Mouse (Mus musculus) neutrophil, adult 5-6 weeks (primary cell): ENCODE measurements around the gene Olfr410. TPM values are rescaled to one million over a fixed set of nuclear protein-coding genes. Genes with fewer than 3 reads are reported as not detected.
A peak's percentile ranks its signal among the peaks of the same experiment; 100 is the strongest.

Source experiments
- ATAC-seq: fragments of 151-379, 151-347 bp; 2 replicates; pipeline ENCODE4 v1.8.0; 2017; ENCODE audit warnings: mild to moderate bottlenecking, moderate TSS enrichment; ENCODE audit not compliant: insufficient number of reproducible peaks, poor library complexity, low FRiP score, severe bottlenecking; ENCODE audit errors: extremely low read depth
- total RNA-seq: library from RNA; stranded (forward); fragments of 200-1000 nt; gene quantifications from 2 replicates; pipeline ENCODE4 v1.2.3, GENCODE M21; 2017

Olfr410 gene
- total RNA-seq: not detected in 2 replicates

DNA sequence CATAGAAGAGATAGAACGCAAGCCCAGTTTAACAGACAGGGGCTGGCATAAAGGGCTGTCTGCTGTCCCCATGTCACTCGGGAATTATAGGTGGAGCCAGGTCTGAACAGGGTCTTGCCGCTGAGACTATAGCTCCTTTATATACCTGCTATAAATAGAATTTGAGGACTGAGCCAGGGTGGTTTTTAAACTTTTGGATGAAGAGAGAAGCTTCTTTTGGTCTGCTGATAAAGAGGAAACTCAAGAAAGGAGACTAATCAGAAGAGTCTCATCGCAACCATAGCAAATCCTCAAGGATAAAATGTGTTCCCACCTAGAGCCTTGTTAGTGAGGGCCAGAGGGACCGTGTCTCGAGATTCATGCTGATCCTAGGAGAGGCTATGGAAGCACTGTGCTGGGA lies at the start of gene Olfr410:
Gene Olfr410 (minus strand): TSS at position 101 of the 400 bp plus-strand sequence.
- ATAC-seq: no peak

DNA sequence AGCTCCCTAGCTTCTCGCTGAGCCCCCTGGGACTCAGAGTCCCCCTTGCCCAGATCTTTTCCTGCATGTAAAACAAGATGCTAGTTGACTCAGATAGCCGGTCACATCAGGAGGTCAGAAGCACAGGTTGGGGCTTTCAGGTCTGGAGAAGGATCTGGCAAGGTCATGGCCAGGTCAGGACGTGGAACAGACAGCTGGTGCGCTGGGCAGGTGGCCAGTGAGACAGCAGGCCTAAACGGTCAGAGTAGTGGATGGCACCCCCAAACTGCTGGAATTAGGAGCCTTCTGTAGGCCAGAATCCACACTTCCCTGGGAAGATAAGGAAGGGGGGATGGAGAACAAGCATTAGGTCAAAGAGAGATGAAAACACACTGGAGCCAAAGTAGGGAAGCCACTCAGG lies 49.4 kb upstream of the Olfr410 start:
- ATAC-seq: no peak

DNA sequence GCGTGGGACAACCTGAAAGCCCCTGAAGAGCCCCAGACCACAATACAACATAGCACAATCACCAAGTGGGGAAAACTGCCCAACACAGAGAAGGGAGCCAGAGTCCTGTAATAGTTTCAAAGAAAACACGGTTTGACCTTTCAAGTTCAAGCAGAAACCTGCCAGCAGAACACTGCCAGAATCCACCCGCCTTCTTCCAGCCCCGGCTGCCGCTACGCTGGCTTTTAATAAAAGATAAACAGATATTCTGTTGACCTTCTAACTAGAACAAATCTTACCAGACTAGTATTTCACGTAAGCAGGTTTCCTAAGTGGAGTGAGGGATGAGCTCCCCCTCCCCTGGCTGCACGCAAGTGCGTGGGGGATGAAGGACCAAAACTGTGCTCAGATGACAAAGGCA lies 47.8 kb upstream of the Olfr410 start:
- no peak for ATAC-seq

DNA sequence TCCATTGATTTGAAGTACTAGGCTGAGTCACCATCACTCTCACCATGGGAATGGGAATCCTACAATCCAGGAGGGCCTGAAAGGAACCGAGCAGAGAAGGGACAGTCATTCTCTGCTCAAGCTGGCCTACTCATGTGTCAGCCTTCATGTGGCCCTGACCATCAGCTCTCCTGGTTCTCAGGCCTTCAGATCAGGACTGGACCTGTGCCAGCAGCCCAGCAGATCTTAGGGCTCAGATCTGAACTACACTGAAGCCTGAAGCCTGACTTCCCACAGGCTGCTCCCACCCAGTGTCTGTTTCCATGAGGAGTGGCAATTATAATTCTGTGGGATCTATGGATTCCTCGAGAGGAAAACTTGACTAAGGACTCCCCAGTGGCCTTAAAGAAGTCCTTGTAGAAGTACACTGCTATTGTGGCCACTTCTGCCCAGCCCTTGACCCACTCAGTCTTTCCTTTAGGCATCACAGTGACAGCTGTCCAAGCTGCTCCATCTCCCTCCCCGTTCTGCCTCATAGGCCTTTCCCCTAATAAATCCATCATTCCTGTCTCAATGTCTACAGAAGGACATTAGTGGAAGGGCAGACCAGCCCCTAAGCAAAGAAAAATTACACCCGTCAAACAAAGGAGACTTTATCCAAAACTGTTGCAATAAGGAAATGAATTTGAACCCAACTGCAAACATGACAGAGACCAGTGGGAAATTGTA lies 41.5 kb upstream of the Olfr410 start:
- ATAC-seq: no peak

DNA sequence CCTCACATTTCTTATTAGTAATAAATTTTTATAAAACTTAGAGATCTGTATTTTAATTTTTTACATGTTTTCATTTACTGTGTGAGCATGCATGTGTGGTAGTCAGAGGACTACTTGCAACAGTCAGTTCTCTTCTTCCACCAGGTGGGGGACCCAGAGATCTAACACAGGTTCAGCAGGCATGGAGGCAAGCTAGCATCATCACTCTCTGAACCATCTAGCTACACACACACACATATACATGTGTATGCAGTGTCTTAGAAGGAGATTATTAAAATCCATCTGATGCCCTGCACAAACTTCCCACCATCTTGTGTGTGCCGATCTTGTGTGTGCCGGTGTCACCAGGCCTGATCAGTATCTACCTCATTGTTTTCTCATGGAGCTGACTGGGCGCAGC lies 39.0 kb upstream of the Olfr410 start:
- ATAC-seq: no peak

DNA sequence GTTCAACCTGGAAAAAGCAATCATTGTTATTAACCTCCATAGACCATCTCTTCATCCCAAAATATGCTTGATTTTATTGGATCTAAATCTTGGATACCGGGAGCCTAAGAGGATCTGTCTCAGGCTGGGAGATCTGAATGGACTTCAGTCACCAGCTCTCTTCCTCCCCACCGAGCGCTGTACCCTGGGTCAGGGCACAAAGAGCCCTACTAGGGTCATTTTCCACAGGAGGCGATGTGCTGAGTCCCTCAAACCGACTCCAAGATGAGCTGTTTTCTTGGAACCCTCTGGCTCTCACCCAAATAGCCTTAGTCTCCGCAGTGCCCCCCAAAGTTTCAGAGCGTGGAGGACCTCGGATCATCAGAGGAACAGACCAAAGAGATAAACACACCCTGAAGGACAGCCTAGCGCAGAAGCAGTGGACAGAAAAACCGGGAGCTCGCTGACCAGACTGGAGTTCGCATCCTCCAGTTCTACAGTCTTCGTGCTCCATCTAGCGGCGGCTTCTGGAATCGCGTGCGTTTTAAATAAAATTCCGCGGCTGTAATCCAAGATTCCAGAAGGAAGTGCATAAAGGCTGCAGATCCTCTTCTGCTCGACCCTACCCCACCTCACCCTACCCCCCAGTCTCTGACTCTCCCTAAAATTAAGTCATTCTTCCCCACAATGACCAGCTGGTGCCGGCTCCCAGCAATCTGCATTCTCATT lies 33.7 kb upstream of the Olfr410 start:
- peak; percentile 41; the same call in 1 of the 2 replicates for ATAC-seq

DNA sequence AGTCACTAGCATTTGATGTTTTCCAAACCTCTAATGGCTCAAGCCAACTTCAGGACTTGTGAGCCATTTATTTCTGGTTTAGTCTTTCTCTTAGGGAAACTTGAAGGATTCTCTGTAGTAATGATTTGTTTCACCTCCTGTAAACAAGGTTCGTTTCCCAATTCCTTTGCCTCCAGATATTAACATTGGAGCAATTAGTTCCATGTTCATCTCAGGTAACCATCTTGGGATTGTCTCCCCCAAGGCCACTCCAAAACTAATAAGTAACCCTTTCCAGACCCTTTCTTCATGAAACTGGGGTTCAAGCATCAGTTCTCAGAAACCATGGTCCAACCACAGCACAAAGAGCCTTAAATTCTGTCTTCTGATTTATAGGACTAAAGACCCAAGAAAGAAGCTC lies 23.9 kb upstream of the Olfr410 start, which contains the start of gene Olfr412:
Gene Olfr412 (plus strand): TSS at position 301 of the 400 bp plus-strand sequence.
- no peak for ATAC-seq

DNA sequence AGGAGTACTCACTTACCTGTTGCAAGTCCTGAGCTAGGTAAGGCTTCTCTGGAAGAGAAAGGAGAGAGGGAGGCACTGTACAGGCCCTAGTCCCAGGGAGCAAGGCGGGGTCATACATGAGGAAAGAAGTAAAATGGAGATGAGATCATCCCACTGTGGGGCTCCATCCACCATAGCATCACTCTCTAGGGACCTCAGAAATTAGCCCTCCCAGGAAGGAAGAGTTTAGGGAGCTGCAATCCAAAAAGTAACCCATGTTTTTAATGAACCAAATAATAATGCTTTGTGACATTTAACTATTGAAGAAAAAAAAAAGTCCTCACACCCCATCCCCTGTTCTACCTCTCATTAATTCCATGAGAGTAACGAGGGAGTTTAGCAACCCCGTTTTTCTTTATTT lies 14.7 kb upstream of the Olfr410 start, which contains the start of gene Olfr411:
Gene Olfr411 (minus strand): TSS at position 101 of the 400 bp plus-strand sequence.
- no peak for ATAC-seq

DNA sequence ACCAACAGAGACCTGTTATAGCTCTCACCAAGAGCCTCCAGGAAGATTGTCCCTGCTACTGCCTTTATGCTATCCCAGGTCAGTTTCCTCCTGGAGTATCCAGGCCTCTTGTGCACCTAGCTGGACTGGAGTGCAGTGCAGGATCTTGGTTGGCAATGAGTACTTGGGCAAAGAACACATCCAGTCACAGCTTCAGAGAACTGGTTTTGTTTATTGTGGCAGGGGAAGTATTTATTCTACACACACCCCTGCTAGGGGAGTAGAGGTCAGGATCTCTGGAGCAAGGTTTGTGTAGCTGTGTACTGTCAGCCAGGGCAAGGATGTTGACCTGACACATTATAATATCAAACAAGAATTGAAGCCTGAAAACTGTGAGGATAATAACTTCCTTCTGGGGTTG lies 9.1 kb downstream of the Olfr410 start:
- ATAC-seq: no peak

DNA sequence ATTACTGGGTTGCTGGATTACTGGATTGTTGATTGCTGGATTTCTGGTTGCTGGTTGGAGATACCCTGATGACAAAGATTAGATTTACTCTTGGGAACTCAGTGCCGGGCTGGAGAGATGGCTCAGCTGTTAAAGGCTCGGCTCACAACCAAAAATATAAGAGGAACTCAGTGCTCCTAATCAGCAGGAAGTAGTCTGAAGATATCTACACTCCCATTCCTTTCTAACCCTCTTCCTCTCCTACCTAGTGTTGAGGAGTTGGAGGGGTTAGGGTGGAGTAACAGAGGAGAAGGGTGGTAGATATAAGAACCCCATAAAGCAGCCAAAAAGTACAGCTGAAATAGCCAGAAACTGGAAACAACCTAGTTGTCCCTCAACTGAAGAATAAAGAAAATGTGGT lies 11.8 kb downstream of the Olfr410 start:
- ATAC-seq: no peak

DNA sequence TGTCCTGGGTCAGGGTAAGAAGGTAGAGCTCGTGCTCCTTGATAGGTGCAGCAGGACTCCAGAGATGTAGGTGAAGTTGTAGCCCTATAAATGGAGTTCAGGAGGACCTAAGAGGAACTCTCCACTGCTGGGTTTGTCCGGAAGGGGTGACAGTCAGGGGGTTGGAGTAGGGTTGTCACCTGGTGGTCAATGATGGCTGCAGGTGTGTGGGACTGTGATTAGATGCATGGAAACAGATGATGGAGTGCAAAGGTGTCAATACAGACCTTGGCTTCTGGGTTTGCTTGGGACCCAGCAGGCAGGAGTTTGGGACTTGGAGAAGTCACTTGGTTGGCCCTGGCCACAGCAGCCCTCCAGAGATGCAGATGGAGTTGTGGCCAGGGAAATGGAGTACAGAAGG lies 50.6 kb downstream of the Olfr410 start:
- ATAC-seq: no peak

DNA sequence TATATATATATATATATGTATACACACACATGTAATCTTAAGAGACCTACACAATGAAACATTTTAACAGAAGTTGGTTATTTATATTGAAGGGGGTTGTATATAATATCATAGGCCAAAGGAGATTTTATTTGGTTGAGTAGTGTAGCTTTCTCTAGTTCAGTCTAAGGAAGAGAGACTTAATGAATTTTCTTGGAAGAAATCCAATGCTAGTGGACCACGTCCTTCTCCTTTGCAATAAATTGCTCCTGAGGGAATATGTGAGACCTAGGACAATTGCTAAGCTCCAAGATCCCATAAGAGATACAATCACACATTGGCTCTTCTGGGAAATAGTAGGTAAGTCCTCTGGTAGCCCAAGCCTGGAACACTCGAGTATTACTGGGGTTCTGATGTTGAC lies 54.4 kb downstream of the Olfr410 start, which contains the start of gene Olfr59:
Gene Olfr59 (plus strand): TSS at position 301 of the 400 bp plus-strand sequence.
- ATAC-seq: no peak

Other genes with a start within 250 kb of the Olfr410 start
- not detected in 2 replicates for gene Olfr401, start 224.3 kb downstream of the Olfr410 start, total RNA-seq
- gene Olfr402, start 184.5 kb downstream of the Olfr410 start, total RNA-seq: 0.12 TPM in 1 of 2 replicates, not detected in the other
- gene Olfr403, start 151.8 kb downstream of the Olfr410 start, total RNA-seq: not detected in 2 replicates
- gene Olfr43, start 126.7 kb downstream of the Olfr410 start, total RNA-seq: not detected in 2 replicates
- not detected in 2 replicates for gene Olfr406, start 78.2 kb downstream of the Olfr410 start, total RNA-seq
- gene Olfr59, start 54.3 kb downstream of the Olfr410 start, total RNA-seq: 0.70 TPM in 1 of 2 replicates, not detected in the other
- gene Olfr411, start 14.6 kb upstream of the Olfr410 start, total RNA-seq: not detected in 2 replicates
- not detected in 2 replicates for gene Olfr412, start 24.0 kb upstream of the Olfr410 start, total RNA-seq